Mouse (Mus musculus) layer of hippocampus, adult 18-20 months (tissue): Measurements from ENCODE around the gene Car14. TPM values are rescaled to one million over a fixed set of nuclear protein-coding genes. Genes with fewer than 3 reads are reported as not detected.
"Not testable (repeated sequence)": the region's sequence is repeated elsewhere in the genome, so short reads cannot be mapped to it uniquely, and the experiment has no call there.

ENCODE experiments used
- DNase-seq, 2 experiments: peaks; one replicate each; pipeline ENCODE4 v3.0.0; 2022; ENCODE audit warnings: low spot score in 2 of 2
- long read RNA-seq: library from polyadenylated mRNA; stranded (forward); transcript quantifications from one replicate; pipeline ENCODE4 v2.0.0, GENCODE M21; 2021
- total RNA-seq, 2 experiments: library from RNA; stranded (reverse); gene quantifications; 2 replicates each; pipeline ENCODE4 v1.2.3; 2021

Gene Car14
- total RNA-seq, result 10 to 100 TPM in 1 of 2 experiments, 1 to 10 TPM in 1; 9.9 to 10.8 TPM
- long read RNA-seq, partial matches to known transcripts, result 1 of 21 reads
- long read RNA-seq, other reads (novel, unspliced or antisense), result 19 of 21 reads

- DNase-seq, result no peak
Measured at GRCm38 (mm10) chr3:95904568-95904967, at the start of gene Car14. Gene Car14, minus strand, starts transcription at chr3:95904691.

- no peak for DNase-seq
Measured at GRCm38 (mm10) chr3:95953522-95953921, 49.0 kb upstream of the Car14 start.

GRCm38 (mm10) chr3:95953023-95953422 lies 48.5 kb upstream of the Car14 start:
- DNase-seq, result no peak

- DNase-seq, result not testable (repeated sequence)
Measured at GRCm38 (mm10) chr3:95951566-95951965, 47.1 kb upstream of the Car14 start.

- peak; percentile 84 to 96 for DNase-seq
Measured at GRCm38 (mm10) chr3:95950763-95951551, 46.5 kb upstream of the Car14 start.

GRCm38 (mm10) chr3:95948325-95948724 lies 43.8 kb upstream of the Car14 start:
- DNase-seq, result no peak

- no peak for DNase-seq
Measured at GRCm38 (mm10) chr3:95945731-95946240, 41.3 kb upstream of the Car14 start.

GRCm38 (mm10) chr3:95944742-95945141 lies 40.3 kb upstream of the Car14 start:
- no peak for DNase-seq

- no peak for DNase-seq
Measured at GRCm38 (mm10) chr3:95943226-95943625, 38.7 kb upstream of the Car14 start.

- DNase-seq, result no peak
Measured at GRCm38 (mm10) chr3:95942749-95943148, 38.3 kb upstream of the Car14 start.

- no peak for DNase-seq
Measured at GRCm38 (mm10) chr3:95938835-95939234, 34.3 kb upstream of the Car14 start.

- DNase-seq, result no peak
Measured at GRCm38 (mm10) chr3:95938217-95938616, 33.7 kb upstream of the Car14 start.

GRCm38 (mm10) chr3:95934448-95934847 lies 30.0 kb upstream of the Car14 start:
- no peak for DNase-seq

- DNase-seq, result no peak
Measured at GRCm38 (mm10) chr3:95933111-95933750, 28.7 kb upstream of the Car14 start.

- no peak for DNase-seq
Measured at GRCm38 (mm10) chr3:95932566-95932965, 28.1 kb upstream of the Car14 start.

GRCm38 (mm10) chr3:95932157-95932556 lies 27.7 kb upstream of the Car14 start:
- no peak for DNase-seq

- DNase-seq, result no peak
Measured at GRCm38 (mm10) chr3:95931471-95931870, 27.0 kb upstream of the Car14 start.

GRCm38 (mm10) chr3:95930471-95930789 lies 25.9 kb upstream of the Car14 start:
- no peak for DNase-seq

GRCm38 (mm10) chr3:95929581-95930470 lies 25.3 kb upstream of the Car14 start:
- DNase-seq, result peak in 1 of 2 experiments; percentile 26

GRCm38 (mm10) chr3:95928658-95929503 lies 24.4 kb upstream of the Car14 start, which contains the start of gene Anp32e:
Gene Anp32e, plus strand, starts transcription at chr3:95929246.
- DNase-seq, result peak; percentile 97 to 98
